Mouse (Mus musculus) forebrain, embryonic 10.5 days (tissue): ENCODE measurements around the gene Sae1. TPM values are rescaled to one million over a fixed set of nuclear protein-coding genes. Genes with fewer than 3 reads are reported as not detected.

Source experiments
- DNase-seq: peaks from one replicate; pipeline ENCODE4 v3.0.0-alpha.2; 2017; ENCODE audit warnings: low spot score; ENCODE audit errors: extremely low spot score
- H3K27ac ChIP-seq: fragments of 300-500 bp; sonication (generic); 2 replicates; pipeline ENCODE4 v1.5.1; 2016; ENCODE audit warnings: mild to moderate bottlenecking
- H3K27me3 ChIP-seq: fragments of 300-500 bp; sonication (generic); 2 replicates; pipeline ENCODE4 v1.6.1; 2016; ENCODE audit warnings: mild to moderate bottlenecking; ENCODE audit not compliant: poor library complexity, severe bottlenecking
- H3K36me3 ChIP-seq: fragments of 300-500 bp; sonication (generic); replicated peaks from 2 replicates; pipeline ENCODE4 v1.6.1; 2016; ENCODE audit warnings: mild to moderate bottlenecking, moderate library complexity
- H3K4me1 ChIP-seq: fragments of 300-500 bp; sonication (generic); 2 replicates; pipeline ENCODE4 v1.6.1; 2016
- H3K4me3 ChIP-seq: fragments of 300-500 bp; sonication (generic); 2 replicates; pipeline ENCODE4 v1.5.1; 2016; ENCODE audit warnings: mild to moderate bottlenecking, moderate library complexity
- H3K9me3 ChIP-seq: fragments of 300-500 bp; sonication (generic); 2 replicates; pipeline ENCODE4 v1.6.1; 2016; ENCODE audit warnings: mild to moderate bottlenecking, moderate library complexity
- WGBS: fragments of 180-500 bp; shearing (Covaris S2); methylation state at CpG from one replicate; pipeline ENCODE4 v1.1.7; 2016; 5-methylcytosine and 5-hydroxymethylcytosine counted together
- polyA plus RNA-seq: library from polyadenylated mRNA; unstranded; fragments of >200 nt; fragmentation: Nextera tagmentation; extraction: Ambion mirVana; gene quantifications from 2 replicates; pipeline ENCODE4 v1.2.1, GENCODE M21; 2016

Sae1 gene
- polyA plus RNA-seq, 1 experiment from 2014 or later = 505 TPM

DNA sequence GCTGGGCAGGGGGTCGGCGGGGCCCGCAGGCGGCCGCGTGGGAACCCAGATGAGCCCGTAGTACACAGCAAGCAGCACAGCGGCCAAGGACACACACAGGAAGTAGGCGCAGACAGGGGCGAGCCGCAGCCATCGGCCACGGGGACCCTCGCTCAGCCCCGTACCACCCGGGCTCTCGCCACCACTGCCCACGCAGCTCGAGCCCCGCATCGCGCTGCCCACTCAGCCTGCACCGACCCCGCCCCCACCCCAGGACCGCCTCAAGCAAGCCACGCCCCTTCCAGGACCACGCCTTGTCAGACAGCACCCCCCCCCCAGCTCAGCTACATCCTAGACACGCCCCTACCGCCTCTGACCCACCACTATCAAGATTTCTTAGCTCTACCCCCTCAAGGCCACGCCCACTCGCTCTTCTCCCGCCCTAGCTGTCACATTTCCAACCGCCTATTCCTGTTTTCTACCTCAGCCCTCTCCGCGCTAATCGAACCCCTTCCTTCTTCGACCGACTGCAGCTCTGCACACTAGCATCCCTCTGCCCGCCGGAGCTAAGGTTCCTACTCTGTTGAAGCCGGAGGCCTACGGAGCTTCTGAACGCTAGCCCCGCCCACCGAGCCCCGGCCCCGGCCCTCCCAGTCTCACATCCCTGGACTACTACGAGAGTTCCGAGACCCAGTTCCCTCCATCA is 114.4 kb downstream of the Sae1 start, which contains the start of gene Inafm1:
TSS of gene Inafm1 (minus strand) at position 537 of the 685 bp plus-strand sequence.
- H3K27me3 ChIP-seq = peaks cover 44% of the 10 kb centered on the region

DNA sequence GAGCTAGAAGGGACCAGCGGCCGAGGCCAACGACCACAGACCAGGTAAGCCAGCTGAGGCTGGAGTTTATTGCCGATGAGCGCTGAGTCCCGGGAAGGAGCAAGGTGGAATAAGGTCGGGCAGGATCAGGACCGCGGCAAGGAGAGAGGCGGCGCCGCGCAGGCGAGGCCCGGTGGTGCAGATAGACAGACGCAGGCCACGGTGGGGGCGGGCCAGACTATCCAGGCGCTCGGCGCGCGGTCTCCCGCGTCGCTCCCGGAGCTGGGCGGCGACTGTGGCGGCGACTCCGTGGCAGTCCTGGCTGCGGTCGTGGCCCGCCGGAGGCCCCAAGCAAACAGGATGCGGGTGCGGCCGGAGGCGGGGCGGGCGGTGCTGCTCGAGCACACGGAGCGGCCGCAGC is 114.9 kb downstream of the Sae1 start:
- peaks cover 28% of the 10 kb centered on the region for H3K36me3 ChIP-seq
- peaks cover 42% of the 10 kb centered on the region for H3K4me1 ChIP-seq
- peak; percentile 72 for DNase-seq
- H3K27me3 ChIP-seq = peaks cover 44% of the 10 kb centered on the region
- peak overlapping the region; percentile 70 for H3K4me3 ChIP-seq
- H3K9me3 ChIP-seq = no peaks in the 10 kb centered on the region
- peak overlapping the region; percentile 87 for H3K27ac ChIP-seq
- WGBS = under 1% methylated on average over 44 of the region's 46 CpGs

More for the DNA sequence above, 114.4 kb downstream of the Sae1 start, which contains the start of gene Inafm1:
- Histone ChIP-seq H3K36me3 (peaks cover 34% of the 10 kb centered on the region), H3K4me1 (peaks cover 42% of the 10 kb centered on the region), H3K4me3 (peak within 1 kb of the TSS; percentile 70), H3K27ac (peak within 1 kb of the TSS; percentile 87), H3K9me3 (no peaks in the 10 kb centered on the region)
- under 1% methylated on average over 49 of the region's 49 CpGs for WGBS
- DNase-seq = peak; percentile 92

DNA sequence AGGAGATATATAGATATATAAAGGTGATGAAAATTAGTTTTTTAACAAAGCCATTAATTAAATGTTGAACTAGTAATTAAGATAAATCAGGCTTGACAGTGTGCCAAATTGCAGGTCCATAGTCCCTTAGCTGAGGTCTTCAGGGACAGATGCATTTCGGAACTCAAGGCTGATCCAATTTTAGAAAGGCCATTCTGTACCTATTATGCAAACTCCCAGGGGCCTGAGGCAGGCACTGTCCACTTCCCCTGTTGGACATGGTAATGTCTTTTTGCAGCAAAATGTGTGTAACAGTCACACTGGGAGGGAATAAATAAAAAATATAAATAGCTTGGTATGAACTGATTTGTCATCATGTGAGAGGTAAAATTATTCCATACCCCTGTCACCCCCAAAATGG is 116.5 kb downstream of the Sae1 start:
- no peak for DNase-seq
- H3K4me3 ChIP-seq = no peak overlapping the region

More for the DNA sequence above, 116.5 kb downstream of the Sae1 start:
- 98% methylated on average over 1 of the region's 1 CpGs for WGBS
- Histone ChIP-seq H3K27ac (no peak overlapping the region), H3K36me3 (peaks cover 13% of the 10 kb centered on the region), H3K9me3 (no peaks in the 10 kb centered on the region), H3K27me3 (peaks cover 44% of the 10 kb centered on the region), H3K4me1 (peaks cover 42% of the 10 kb centered on the region)

Other genes starting within 250 kb of the Sae1 start
- gene Meis3, start 212.7 kb downstream of the Sae1 start, polyA plus RNA-seq = 56.7 and 57.5 TPM in 2 replicates
- gene Dhx34, start 165.8 kb downstream of the Sae1 start, polyA plus RNA-seq = 19.6 and 21.2 TPM in 2 replicates
- 0.09 TPM in 2 replicates for gene C5ar2, start 143.7 kb downstream of the Sae1 start, polyA plus RNA-seq
- 0.50 and 0.80 TPM in 2 replicates for gene C5ar1, start 128.3 kb downstream of the Sae1 start, polyA plus RNA-seq
- 5.6 and 6.3 TPM in 2 replicates for gene Inafm1, start 114.2 kb downstream of the Sae1 start, polyA plus RNA-seq
- 28.7 and 34.8 TPM in 2 replicates for gene Ccdc9, start 101.0 kb downstream of the Sae1 start, polyA plus RNA-seq
- 16.4 and 18.8 TPM in 2 replicates for gene Bbc3, start 79.4 kb downstream of the Sae1 start, polyA plus RNA-seq
- 18.8 and 19.2 TPM in 2 replicates for gene Zc3h4, start 13.1 kb upstream of the Sae1 start, polyA plus RNA-seq
- gene Tmem160, start 65.0 kb upstream of the Sae1 start, polyA plus RNA-seq = 64.4 and 68.5 TPM in 2 replicates
- 0.71 and 1.2 TPM in 2 replicates for gene Npas1, start 89.9 kb upstream of the Sae1 start, polyA plus RNA-seq
- 30.3 and 32.2 TPM in 2 replicates for gene Arhgap35, start 227.2 kb upstream of the Sae1 start, polyA plus RNA-seq